Mouse (Mus musculus): ENCODE measurements around the gene Tab2.

Tab2 gene

GRCm38 (mm10) chr10:7863411-7863810, 92.6 kb downstream of the Tab2 start:
- TF ChIP-seq NANOG (IDR thresholded peaks at IDR 0.05; ENCODE audit: borderline replicate concordance, low read length) (no peak), POU5F1 (IDR thresholded peaks at IDR 0.05; ENCODE audit: borderline replicate concordance, low read length) (no peak), CTCF (conservative IDR thresholded peaks at IDR 0.05; ENCODE audit: low read length) (no peak)
- Histone ChIP-seq H3K4me3 (replicated peaks; ENCODE audit: low read length) (no peak overlapping the region), H3K36me3 (ENCODE audit: insufficient read depth, low read length) (no peaks in the 10 kb centered on the region), H3K4me1 (replicated peaks; ENCODE audit: low read depth, low read length) (peaks cover 19% of the 10 kb centered on the region), H3K27me3 (ENCODE audit: insufficient read depth, low read length) (peaks cover 23% of the 10 kb centered on the region), H3K9me3 (ENCODE audit: low read length) (0 out of 2 replicates have a peak, but pooled peaks cover 4% of the 10 kb centered on the region)

GRCm38 (mm10) chr10:7861937-7862657, 93.9 kb downstream of the Tab2 start:
- Histone ChIP-seq H3K27me3 (ENCODE audit: insufficient read depth, low read length) (peaks cover 10% of the 10 kb centered on the region), H3K4me1 (replicated peaks; ENCODE audit: low read depth, low read length) (peaks cover 11% of the 10 kb centered on the region), H3K4me3 (replicated peaks; ENCODE audit: low read length) (no peak overlapping the region), H3K9me3 (ENCODE audit: low read length) (0 out of 2 replicates have a peak, but pooled peaks cover 4% of the 10 kb centered on the region), H3K36me3 (ENCODE audit: insufficient read depth, low read length) (no peaks in the 10 kb centered on the region)
- no peak for TF ChIP-seq CTCF (conservative IDR thresholded peaks at IDR 0.05; ENCODE audit: low read length)
- no peak for TF ChIP-seq NANOG (IDR thresholded peaks at IDR 0.05; ENCODE audit: borderline replicate concordance, low read length)

- H3K9me3 ChIP-seq (ENCODE audit: low read length): 0 out of 2 replicates have a peak, but pooled peaks cover 4% of the 10 kb centered on the region
- H3K36me3 ChIP-seq (ENCODE audit: insufficient read depth, low read length): no peaks in the 10 kb centered on the region
- TF ChIP-seq POU5F1 (IDR thresholded peaks at IDR 0.05; ENCODE audit: borderline replicate concordance, low read length) (no peak), NANOG (IDR thresholded peaks at IDR 0.05; ENCODE audit: borderline replicate concordance, low read length) (no peak), CTCF (conservative IDR thresholded peaks at IDR 0.05; ENCODE audit: low read length) (no peak)
- no peak overlapping the region for H3K4me3 ChIP-seq (replicated peaks; ENCODE audit: low read length)
- H3K4me1 ChIP-seq (replicated peaks; ENCODE audit: low read depth, low read length): peaks cover 8% of the 10 kb centered on the region; the same call in 1 of the 2 replicates
- peaks cover 3% of the 10 kb centered on the region for H3K27me3 ChIP-seq (ENCODE audit: insufficient read depth, low read length)
Measured at GRCm38 (mm10) chr10:7861259-7861936, 94.6 kb downstream of the Tab2 start.

GRCm38 (mm10) chr10:7860494-7860893, 95.5 kb downstream of the Tab2 start:
- TF ChIP-seq CTCF (conservative IDR thresholded peaks at IDR 0.05; ENCODE audit: low read length): no peak
- TF ChIP-seq NANOG (IDR thresholded peaks at IDR 0.05; ENCODE audit: borderline replicate concordance, low read length): no peak
- no peak for TF ChIP-seq POU5F1 (IDR thresholded peaks at IDR 0.05; ENCODE audit: borderline replicate concordance, low read length)
- no peak overlapping the region for H3K4me3 ChIP-seq (replicated peaks; ENCODE audit: low read length)
- no peaks in the 10 kb centered on the region for H3K27me3 ChIP-seq (ENCODE audit: insufficient read depth, low read length)
- peaks cover 8% of the 10 kb centered on the region; the same call in 1 of the 2 replicates for H3K4me1 ChIP-seq (replicated peaks; ENCODE audit: low read depth, low read length)
- H3K9me3 ChIP-seq (ENCODE audit: low read length): 0 out of 2 replicates have a peak, but pooled peaks cover 4% of the 10 kb centered on the region
- H3K36me3 ChIP-seq (ENCODE audit: insufficient read depth, low read length): no peaks in the 10 kb centered on the region

Data from E14TG2a.4 (cell line).